Comparison of ENCODE assay signal across 8 mouse cellular contexts in the genomic region with DNA sequence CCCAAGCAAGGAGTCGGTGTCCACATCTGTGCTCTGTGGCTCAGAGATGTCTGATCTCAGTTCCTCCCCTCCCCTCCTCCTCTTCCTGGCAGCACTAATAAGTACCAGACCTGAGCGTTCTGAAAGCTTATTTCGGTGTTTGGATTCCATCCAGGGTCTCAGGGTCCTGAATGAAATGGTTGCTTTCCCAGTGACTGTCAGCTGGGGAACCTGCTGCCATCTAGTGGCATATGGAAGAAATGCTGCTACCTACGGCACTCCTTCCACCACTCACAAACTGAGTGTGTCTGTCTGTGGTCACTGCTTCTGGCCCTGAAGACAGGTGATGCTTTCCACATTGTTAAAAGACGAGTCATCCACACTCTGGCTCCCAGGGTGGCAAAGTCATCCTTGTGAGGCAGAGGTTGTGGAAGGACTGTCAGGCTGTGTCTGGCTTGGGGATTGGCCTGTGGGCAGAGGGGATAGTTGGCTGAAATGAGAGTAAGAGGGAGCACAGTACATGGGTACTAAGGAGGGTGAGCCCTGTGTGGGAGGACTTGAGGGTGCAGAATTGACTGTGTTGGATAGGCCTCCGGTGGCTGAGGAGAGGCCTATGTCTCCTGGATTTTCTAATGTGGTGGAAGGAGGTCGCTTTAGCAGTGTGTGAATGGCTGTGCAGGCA. TPM values are rescaled to one million over a fixed set of nuclear protein-coding genes. Genes with fewer than 3 reads are reported as not detected.
DNase-seq lines count a peak whose midpoint lies in the region; ATAC-seq and TF ChIP-seq lines count a peak whose summit lies in the region.

No protein-coding gene starts in this region.

- peak; percentile 98 for DNase-seq in 3T3-L1 (ENCODE audit: low read depth, low spot score)
- DNase-seq in NIH3T3 (ENCODE audit: low read depth), result peak; percentile 99
- peak; percentile 54 for DNase-seq in gastrocnemius, postnatal 10 days
- DNase-seq in induced T-regulatory cell, adult 2 months (ENCODE audit: low read depth), result peak; percentile 52
- DNase-seq in limb, embryonic 10.5 days (ENCODE audit: low spot score), result peak; percentile 81
- DNase-seq in thymus, postnatal 25 days, result peak; percentile 19

- no peaks in the 10 kb centered on the region for H3K36me3 ChIP-seq in limb, embryonic 10.5 days

- no peak for TF ChIP-seq POLR2A in cortical plate, adult 2 months (IDR thresholded peaks at IDR 0.05; ENCODE audit: extremely low read depth, insufficient read depth, low read length)

- 24% methylated on average over 7 of the region's 7 CpGs for WGBS in limb, embryonic 10.5 days

- H3K27me3 ChIP-seq in limb, embryonic 10.5 days (ENCODE audit: low read depth, poor library complexity, severe bottlenecking), result no peaks in the 10 kb centered on the region

- H3K4me3 ChIP-seq in cortical plate, adult 2 months (ENCODE audit: insufficient read depth, low read length), result no peak overlapping the region
- no peak overlapping the region for H3K4me3 ChIP-seq in limb, embryonic 10.5 days

- no peak overlapping the region for H3K27ac ChIP-seq in cortical plate, adult 2 months (ENCODE audit: insufficient read depth, low read length)
- H3K27ac ChIP-seq in limb, embryonic 10.5 days, result peak overlapping the region; percentile 85

- ATAC-seq in monocyte, adult 5-6 weeks (replicated peaks; ENCODE audit: insufficient number of reproducible peaks, low FRiP score, low TSS enrichment, poor library complexity, severe bottlenecking), result peak; percentile 58

- TF ChIP-seq CTCF in cortical plate, adult 2 months (IDR thresholded peaks at IDR 0.05; ENCODE audit: extremely low read depth, insufficient read depth, low read length), result peak; percentile 89

- H3K9me3 ChIP-seq in limb, embryonic 10.5 days (replicated peaks), result no peaks in the 10 kb centered on the region

- H3K4me1 ChIP-seq in cortical plate, adult 2 months (ENCODE audit: control insufficient read depth, insufficient read depth, low read length), result no peaks in the 10 kb centered on the region
- peaks cover 34% of the 10 kb centered on the region for H3K4me1 ChIP-seq in limb, embryonic 10.5 days

RNA-seq across cellular contexts. Expression of gene Apol6, which starts 15.1 kb away (rescaled TPM):
- polyA plus RNA-seq in cortical plate, adult 2 months (2012; rRNA removed), result 0.10 and 0.11 TPM in 2 replicates
- total RNA-seq in gastrocnemius, postnatal 10 days (2021), result 10 to 100 TPM; 15.0 to 18.9 TPM
- polyA plus RNA-seq in limb, embryonic 10.5 days (2016; fragmentation: Nextera tagmentation; extraction: Ambion mirVana), result 0.14 TPM in 1 of 2 replicates, not detected in the other
- total RNA-seq in monocyte, adult 5-6 weeks (2017), result not detected in 3 replicates

RNA-seq across cellular contexts. Expression of gene Mb, which starts 21.0 kb away (rescaled TPM):
- 0.15 and 0.26 TPM in 2 replicates for polyA plus RNA-seq in cortical plate, adult 2 months (2012; rRNA removed)
- total RNA-seq in gastrocnemius, postnatal 10 days (2021), result 100 to 1,000 TPM; 415 to 512 TPM
- polyA plus RNA-seq in limb, embryonic 10.5 days (2016; fragmentation: Nextera tagmentation; extraction: Ambion mirVana), result 0.44 and 0.60 TPM in 2 replicates
- total RNA-seq in monocyte, adult 5-6 weeks (2017), result not detected in 3 replicates

Comparison
In these comparisons a context has a peak if more than half of its experiments do, and no peak if none do; other contexts are left out.
1. DNase-seq: peak in every context shown above with its lines; median percentile 99 in NIH3T3; 98 in 3T3-L1; 81 in limb, embryonic 10.5 days; 54 in gastrocnemius, postnatal 10 days; 52 in induced T-regulatory cell, adult 2 months; 19 in thymus, postnatal 25 days.
2. RNA of gene Apol6, which starts 15.1 kb away (total RNA-seq): 15.0 to 18.9 TPM in gastrocnemius, postnatal 10 days; not detected in monocyte, adult 5-6 weeks; every median in the first group is over 10 times any median in the second.
3. RNA of gene Mb, which starts 21.0 kb away (total RNA-seq): 415 to 512 TPM in gastrocnemius, postnatal 10 days; not detected in monocyte, adult 5-6 weeks; every median in the first group is over 100 times any median in the second.